Mouse (Mus musculus): ENCODE measurements around the gene Kcnip1.

The Kcnip1 gene

GRCm38 (mm10) chr11:33824739-33825138 lies 168.2 kb downstream of the Kcnip1 start:
- DNase-seq, result no peak

DNA sequence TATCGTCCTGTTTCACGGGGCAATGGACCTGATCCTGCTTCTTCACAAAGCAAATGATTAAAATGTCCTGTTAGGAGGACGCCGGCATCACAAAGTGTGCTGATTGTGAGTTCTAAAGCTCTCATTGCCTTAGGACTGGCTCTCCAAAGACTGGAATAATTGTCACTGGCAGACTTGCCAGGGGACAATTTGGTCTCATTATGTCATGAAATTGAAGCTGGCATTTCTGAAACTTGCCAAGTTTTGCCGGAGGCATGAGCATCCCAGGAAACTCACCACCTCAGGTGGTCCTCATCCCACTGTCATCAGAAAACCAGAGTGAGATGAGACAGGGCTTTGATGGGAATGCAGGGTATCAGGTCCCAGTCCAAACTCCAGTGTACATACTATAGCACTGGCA lies 171.6 kb downstream of the Kcnip1 start:
- DNase-seq, result no peak

GRCm38 (mm10) chr11:33820876-33821275 lies 172.1 kb downstream of the Kcnip1 start:
- DNase-seq, result no peak

- DNase-seq, result no peak
These were observed 174.0 kb downstream of the Kcnip1 start for GRCm38 (mm10) chr11:33818861-33819503.

GRCm38 (mm10) chr11:33816020-33816419 lies 176.9 kb downstream of the Kcnip1 start:
- no peak for DNase-seq

GRCm38 (mm10) chr11:33810105-33810504 lies 182.8 kb downstream of the Kcnip1 start:
- no peak for DNase-seq

DNA sequence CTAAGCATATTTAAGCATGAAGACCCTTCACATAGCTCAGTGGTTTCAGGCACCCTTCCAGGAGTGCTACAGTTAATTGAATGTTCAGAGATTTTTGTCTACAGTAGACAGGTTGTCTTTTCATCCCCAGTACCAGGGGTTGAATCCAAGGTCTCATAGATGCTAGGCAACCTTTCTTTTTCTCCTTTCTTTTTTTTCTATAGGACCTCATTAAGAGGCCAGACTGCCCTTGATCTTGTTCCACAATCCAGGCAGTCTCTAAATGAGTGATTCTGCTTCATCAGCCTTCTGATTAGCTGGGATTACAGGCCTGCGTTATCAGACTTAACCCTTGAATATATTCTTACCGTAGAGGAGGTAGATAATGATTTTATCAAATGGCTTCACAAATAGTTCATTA lies 189.9 kb downstream of the Kcnip1 start:
- no peak for DNase-seq

- DNase-seq, result no peak
These were observed 192.4 kb downstream of the Kcnip1 start for GRCm38 (mm10) chr11:33800436-33801088.

DNA sequence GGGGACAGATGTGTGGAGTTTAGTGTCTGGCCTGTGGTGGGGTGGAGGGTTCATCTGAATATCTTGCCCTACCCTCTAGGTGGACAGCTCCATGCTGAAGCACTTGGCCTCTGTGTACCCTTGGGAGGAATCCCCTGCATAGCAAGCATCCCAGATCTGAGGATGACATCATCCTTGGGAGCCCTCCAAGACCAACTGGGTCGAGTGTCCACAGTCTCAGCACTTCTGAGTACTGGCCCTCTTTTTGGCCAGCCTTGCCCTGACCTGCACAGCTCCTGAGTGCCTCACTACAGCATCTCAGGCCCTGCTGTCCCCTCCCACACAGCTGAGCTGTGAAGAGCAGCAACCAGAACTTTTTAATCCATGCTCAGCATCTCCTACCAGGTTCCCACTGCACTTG lies 193.0 kb downstream of the Kcnip1 start:
- no peak for DNase-seq

GRCm38 (mm10) chr11:33798094-33798648 lies 194.8 kb downstream of the Kcnip1 start:
- DNase-seq, result no peak

DNA sequence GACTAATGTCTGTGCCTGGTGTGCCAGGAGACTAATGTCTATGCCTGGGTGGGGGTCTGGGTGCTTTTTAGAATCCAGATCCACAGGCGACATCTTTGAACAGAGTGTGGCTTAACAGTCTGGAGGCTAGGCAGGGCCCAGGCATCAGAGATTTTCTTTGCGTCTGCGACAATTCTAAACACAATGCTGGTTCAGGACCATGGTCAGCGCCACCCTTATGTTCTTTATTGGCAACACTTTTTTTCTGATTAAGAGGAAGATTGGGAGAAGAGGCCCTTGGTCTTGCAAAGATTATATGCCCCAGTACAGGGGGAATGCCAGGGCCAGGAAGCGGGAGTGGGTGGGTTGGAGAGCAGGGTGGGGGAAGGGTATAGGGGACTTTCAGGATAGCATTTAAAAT lies 205.6 kb downstream of the Kcnip1 start:
- DNase-seq, result peak; percentile 13

DNA sequence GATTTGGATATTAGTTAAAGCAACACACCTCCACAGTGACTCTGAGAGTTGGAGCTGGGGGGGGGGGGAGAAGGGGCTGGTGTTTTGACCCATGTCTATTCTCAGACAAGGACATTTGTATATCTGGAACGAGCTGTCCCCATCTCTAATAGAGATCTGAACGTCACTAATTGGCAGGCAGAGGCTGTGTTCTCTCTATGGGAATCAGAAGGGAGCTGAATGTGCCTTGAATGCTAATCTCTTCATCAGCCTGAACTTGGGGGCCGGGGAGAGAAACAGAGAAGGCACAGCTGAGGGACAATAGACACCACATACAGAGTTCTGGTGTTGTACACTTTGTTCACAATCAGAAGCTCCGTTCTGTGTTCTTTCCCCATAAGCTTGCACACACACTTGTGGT lies 206.4 kb downstream of the Kcnip1 start:
- DNase-seq, result no peak

DNA sequence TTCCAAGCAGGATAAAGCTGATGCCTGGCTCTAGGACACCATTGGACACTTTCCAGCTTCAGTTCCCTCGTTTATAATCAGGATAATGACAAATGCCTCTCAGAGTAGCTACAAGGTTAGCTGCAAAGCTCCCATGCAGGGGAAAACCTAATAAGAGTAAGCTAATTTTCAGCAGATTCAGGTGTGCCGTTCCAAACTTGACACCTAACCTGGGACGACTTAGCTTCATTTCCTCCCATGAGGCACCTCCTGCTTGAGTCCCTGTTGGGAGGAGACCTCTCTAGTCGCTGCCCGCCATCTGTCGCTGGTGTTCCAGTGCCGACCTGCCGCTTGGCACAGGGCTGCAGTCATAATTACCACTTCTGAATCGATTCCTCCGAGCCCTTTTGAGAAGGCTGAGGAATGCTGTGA lies 211.4 kb downstream of the Kcnip1 start:
- DNase-seq, result no peak

- DNase-seq, result no peak
These were observed 212.7 kb downstream of the Kcnip1 start for GRCm38 (mm10) chr11:33780263-33780662.

DNA sequence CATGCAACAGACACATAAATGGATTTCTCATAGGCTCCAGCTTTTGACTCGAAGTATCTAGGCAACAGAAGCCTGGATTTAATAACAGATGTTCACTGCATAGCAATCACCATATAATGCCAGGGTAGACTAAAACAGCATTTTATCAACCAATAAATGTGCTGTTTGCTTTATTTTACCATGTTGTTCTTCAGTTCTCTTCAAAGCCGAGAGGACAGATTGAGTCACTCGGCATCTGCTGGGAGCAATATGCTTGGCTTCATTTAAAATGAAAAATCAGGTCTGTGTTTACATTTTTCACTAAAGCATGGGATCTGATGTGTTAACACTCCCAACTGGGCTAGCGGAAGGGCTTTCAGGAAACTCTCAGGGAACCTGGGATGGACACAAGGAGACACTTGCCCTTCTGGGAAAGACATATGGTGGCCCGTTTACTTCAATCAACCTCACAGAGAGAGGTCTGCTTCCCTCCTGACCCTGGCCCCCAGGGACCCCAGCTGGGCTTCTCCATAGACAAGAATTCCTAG lies 220.3 kb downstream of the Kcnip1 start:
- no peak for DNase-seq

DNA sequence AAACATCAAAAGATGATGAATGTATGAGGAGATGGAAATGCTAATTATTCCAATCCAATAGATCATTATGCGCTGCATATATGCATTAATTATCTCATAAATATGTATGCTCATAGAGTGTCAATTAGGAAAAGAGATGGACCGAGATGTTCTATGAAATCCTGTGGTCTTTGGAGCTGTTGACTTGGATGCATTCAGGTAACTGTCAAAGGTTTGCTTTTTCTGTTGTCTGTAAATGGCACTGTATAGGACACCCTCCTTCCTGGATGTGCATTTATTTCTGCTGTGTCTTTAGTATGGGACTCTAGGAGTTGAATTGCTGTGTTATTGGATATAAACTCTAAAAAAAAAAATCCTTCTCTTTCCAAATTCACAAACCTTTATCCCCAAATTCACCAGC lies 220.9 kb downstream of the Kcnip1 start:
- DNase-seq, result no peak

GRCm38 (mm10) chr11:33766976-33767938 lies 225.7 kb downstream of the Kcnip1 start:
- no peak for DNase-seq

- DNase-seq, result no peak
These were observed 231.7 kb downstream of the Kcnip1 start for GRCm38 (mm10) chr11:33761201-33761755.

- DNase-seq, result no peak
These were observed 236.3 kb downstream of the Kcnip1 start for GRCm38 (mm10) chr11:33756624-33757023.

DNA sequence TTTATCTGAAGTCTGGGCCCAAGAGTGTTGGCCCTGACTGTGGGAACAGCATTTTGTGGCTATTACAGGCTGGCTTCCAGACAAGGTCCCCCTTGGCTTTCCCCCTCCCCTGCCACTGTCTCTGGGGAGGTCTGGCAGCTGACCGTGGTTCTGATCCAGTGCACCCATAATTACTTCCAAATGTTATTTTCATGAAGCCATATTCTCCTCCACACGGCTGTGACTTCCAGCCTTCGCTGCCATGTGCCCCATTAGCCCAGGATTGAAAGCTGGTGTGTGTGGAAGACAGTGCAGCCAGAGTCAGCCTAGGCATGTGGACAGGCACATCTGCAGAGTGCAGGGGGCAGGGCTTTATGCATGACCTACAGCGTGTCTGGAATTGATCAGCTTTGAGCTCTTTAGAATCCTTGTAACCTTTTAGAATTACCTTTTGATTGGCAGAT lies 240.5 kb downstream of the Kcnip1 start:
- no peak for DNase-seq

DNA sequence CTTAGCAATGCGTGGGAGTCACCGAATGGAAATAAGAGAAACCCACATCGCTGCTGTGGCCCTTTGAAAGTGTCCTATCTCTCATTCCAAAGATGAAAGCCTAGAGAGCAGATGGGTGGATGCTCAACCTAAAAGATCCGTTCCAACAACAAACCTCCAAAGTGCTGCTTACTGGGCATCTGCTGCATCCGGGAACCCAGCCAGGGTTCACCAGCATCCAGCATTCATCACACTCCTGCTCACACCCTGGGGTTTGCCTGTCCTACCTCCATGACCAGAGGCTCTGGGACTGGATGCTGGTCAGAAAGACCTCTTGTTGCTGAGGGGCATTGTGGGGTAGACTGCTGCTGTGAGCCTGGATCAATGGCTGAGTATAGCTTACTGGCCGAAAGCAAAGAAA lies 241.4 kb downstream of the Kcnip1 start:
- no peak for DNase-seq

GRCm38 (mm10) chr11:33749979-33750378 lies 243.0 kb downstream of the Kcnip1 start:
- no peak for DNase-seq

DNA sequence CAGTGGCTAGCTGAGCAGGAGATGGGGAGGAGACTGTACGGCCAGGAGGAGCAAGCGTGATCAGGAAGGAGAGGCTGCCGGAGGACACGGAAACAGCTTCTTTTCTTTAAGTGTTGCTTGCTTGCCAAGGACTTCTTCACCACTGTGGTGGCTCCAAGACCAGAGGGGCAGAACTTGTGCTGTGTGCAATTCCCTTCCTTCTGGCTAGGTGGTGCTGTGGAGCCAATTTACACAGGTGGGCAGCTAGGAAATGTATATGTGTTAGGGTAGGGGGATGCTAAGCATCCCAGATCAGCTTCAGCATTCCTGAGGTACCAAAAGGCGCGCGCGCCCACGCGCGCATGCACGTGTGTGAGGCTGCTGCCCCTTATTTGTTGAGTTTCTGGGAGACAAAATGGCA lies 243.5 kb downstream of the Kcnip1 start:
- peak; percentile 6 for DNase-seq
